Mouse (Mus musculus) liver, embryonic 14.5 days (tissue): ENCODE results near the gene Dok1. TPM values are rescaled to one million over a fixed set of nuclear protein-coding genes. Genes with fewer than 3 reads are reported as not detected.

Experiments used
- ATAC-seq: fragments of 200-750 bp; cut with Nextera tagmentation; 2 replicates; pipeline ENCODE4 v1.8.0; 2017; ENCODE audit warnings: moderate number of reproducible peaks, mild to moderate bottlenecking, moderate library complexity; ENCODE audit not compliant: insufficient read depth
- DNase-seq, 3 experiments: peaks; one replicate each; pipeline ENCODE4 v3.0.0-alpha.2; 2012 to 2013; ENCODE audit warnings: low read depth in 3 of 3, low spot score in 3 of 3
- H3K27ac ChIP-seq: fragments of 300-500 bp; sonication (generic); 2 replicates; pipeline ENCODE4 v1.5.1; 2014; ENCODE audit warnings: moderate library complexity, mild to moderate bottlenecking, control low read depth, inconsistent platforms
- H3K27me3 ChIP-seq: fragments of 300-500 bp; sonication (generic); 2 replicates; pipeline ENCODE4 v1.6.1; 2014; ENCODE audit warnings: mild to moderate bottlenecking, low read length, moderate library complexity; ENCODE audit not compliant: control insufficient read depth, insufficient read depth
- H3K36me3 ChIP-seq: fragments of 300-500 bp; sonication (generic); replicated peaks from 2 replicates; pipeline ENCODE4 v1.6.1; 2014; ENCODE audit warnings: low read depth; ENCODE audit not compliant: control insufficient read depth, insufficient read depth
- H3K4me1 ChIP-seq, 2 experiments: fragments of 200-500 bp in 1 of 2; fragments of 300-500 bp in 1 of 2; sonication (generic) in 1 of 2; replicated peaks; 2 replicates each; pipeline ENCODE4 v1.6.1; 2012 to 2014; ENCODE audit warnings: antibody characterized with exemption in 1 of 2, inconsistent platforms in 1 of 2, low read length in 1 of 2; ENCODE audit not compliant: control insufficient read depth in 2 of 2, insufficient read depth in 2 of 2
- H3K4me2 ChIP-seq: fragments of 300-500 bp; sonication (generic); 2 replicates; pipeline ENCODE4 v1.6.1; 2014; ENCODE audit warnings: low read depth, mild to moderate bottlenecking, control low read depth, moderate library complexity
- H3K4me3 ChIP-seq, 2 experiments: fragments of 200-500 bp in 1 of 2; fragments of 300-500 bp in 1 of 2; sonication (generic) in 1 of 2; 2 replicates each; pipeline ENCODE4 v1.5.1; 2012 to 2014; ENCODE audit warnings: low read depth in 2 of 2, low read length in 2 of 2, mild to moderate bottlenecking in 2 of 2, control low read depth in 1 of 2, inconsistent platforms in 1 of 2, moderate library complexity in 1 of 2; ENCODE audit not compliant: insufficient read depth in 1 of 2
- H3K9ac ChIP-seq: fragments of 300-500 bp; sonication (generic); replicated peaks from 2 replicates; pipeline ENCODE4 v1.6.1; 2014; ENCODE audit warnings: mild to moderate bottlenecking, control low read depth, moderate library complexity
- H3K9me3 ChIP-seq: fragments of 300-500 bp; sonication (generic); 2 replicates; pipeline ENCODE4 v1.6.1; 2016; ENCODE audit warnings: low read length, mixed read lengths; ENCODE audit not compliant: control insufficient read depth
- CTCF ChIP-seq: IDR thresholded peaks from 2 replicates; pipeline ENCODE4 v1.5.1; 2016; ENCODE audit warnings: antibody characterized with exemption, low read depth, control low read depth
- EP300 ChIP-seq: IDR thresholded peaks from 2 replicates; pipeline ENCODE4 v1.6.1; 2016; ENCODE audit warnings: antibody characterized with exemption, low read depth
- WGBS: fragments of 180-500 bp; shearing (Covaris S2); extraction: QIAGEN DNeasy Blood & Tissue Kit; methylation state at CpG from one replicate; pipeline ENCODE4 v1.1.7; 2014; ENCODE audit not compliant: insufficient replicate concordance; 5-methylcytosine and 5-hydroxymethylcytosine counted together
- polyA plus RNA-seq, 2 experiments: library from polyadenylated mRNA; depleted of rRNA in 1 of 2; stranded (reverse) in 1 of 2; unstranded in 1 of 2; fragments of >200 nt; fragmentation: Nextera tagmentation in 1 of 2; extraction: Ambion mirVana in 1 of 2; gene quantifications; 2 replicates each; pipeline versions ENCODE4 v1.2.1 to v1.2.3; 2012 to 2014

Gene Dok1
- polyA plus RNA-seq (2012; rRNA removed) (13.9 and 14.9 TPM in 2 replicates), polyA plus RNA-seq (2014; fragmentation: Nextera tagmentation; extraction: Ambion mirVana) (12.7 and 15.7 TPM in 2 replicates)

DNA sequence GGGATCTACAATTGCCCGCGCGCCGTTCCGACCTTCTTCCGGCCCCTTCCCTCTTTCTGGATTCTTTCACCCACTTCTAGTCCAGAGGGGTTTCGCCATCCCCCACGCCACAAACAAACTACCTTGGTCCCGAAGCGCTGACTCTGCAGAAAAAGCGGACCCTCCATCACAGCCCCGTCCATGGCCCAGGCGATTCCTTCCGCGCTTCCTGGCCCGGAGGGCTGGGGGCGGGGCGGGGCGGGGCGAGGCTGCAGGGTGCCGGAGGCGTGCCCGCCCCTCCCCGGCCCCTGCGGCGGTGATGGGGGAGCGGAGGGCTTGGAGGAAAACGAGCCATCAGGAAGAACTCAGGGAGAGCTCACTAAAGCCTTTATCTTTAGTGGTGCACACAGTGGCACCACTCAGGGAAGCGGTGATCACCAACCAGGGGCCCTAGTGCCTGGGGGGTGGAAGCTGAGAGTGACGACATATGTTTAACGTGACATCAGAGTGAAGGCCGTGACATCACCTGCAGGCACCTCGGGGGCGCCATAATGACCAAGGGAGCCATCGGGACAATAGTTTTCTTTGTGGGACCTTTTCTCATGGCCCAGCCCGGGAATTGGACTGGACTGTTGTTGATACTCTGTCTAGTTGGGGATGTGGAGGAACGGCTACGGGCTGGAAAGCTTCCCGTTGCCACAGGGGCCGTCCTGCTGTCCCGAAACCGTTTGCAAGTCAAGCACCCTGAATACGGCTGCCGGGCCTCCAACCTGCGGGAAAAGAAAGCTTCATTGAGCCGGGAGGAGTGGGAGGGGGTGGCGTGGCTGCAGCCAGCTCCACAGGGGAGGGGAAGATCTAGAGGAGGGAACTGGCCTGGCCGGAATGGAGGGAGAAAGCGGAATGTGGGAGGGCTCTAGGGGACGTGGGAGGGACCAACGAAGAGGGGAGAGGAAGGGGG is at the start of gene Dok1, which contains the start of gene Loxl3:
Gene Dok1, minus strand, starts transcription at position 223 of the 937 bp plus-strand sequence.
Gene Loxl3, plus strand, starts transcription at position 925 of the 937 bp plus-strand sequence.
- no peaks in the 10 kb centered on the region for H3K9me3 ChIP-seq
- H3K27ac ChIP-seq, result peak within 1 kb of the TSS; percentile 85
- peaks cover 18 to 19% of the 10 kb centered on the region in 2 experiments for H3K4me1 ChIP-seq
- H3K9ac ChIP-seq, result peak within 1 kb of the TSS; percentile 96
- peak; percentile 90 for ATAC-seq
- peak within 1 kb of the TSS; percentile 94 for H3K4me2 ChIP-seq
- no peaks in the 10 kb centered on the region; the same call in 1 of the 2 replicates for H3K27me3 ChIP-seq
- peak in 2 of 3 experiments; percentile 49 to 51 for DNase-seq
- H3K36me3 ChIP-seq, result peaks cover 17% of the 10 kb centered on the region
- 2% methylated on average over 51 of the region's 51 CpGs for WGBS
- peak within 1 kb of the TSS; percentile 82 to 95 for H3K4me3 ChIP-seq
- TF ChIP-seq EP300 (no peak), CTCF (no peak)

DNA sequence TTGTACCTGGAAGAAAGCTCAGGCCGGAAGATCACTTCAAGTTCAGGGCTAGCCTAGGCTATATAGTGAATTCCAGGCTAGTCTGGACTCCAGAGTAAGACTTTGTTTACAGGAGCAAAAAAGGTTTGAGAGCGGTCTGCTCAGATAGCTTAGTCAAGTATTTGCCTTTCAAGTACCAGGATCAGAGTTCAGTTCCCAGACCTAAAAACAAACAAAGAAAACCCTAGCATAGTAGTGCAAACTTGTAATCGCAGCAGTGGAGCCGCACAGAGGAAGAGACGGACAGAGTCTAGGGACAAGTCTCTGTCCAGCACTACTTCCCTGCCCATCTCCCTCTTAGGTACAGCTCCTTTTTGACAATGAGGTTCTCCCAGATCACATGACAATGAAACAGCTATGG is 46.9 kb upstream of the Dok1 start:
- H3K27ac ChIP-seq, result no peak overlapping the region
- ATAC-seq, result no peak
- TF ChIP-seq EP300 (no peak), CTCF (no peak)
- H3K36me3 ChIP-seq, result peaks cover 6% of the 10 kb centered on the region
- no peaks in the 10 kb centered on the region for H3K9me3 ChIP-seq
- 81% methylated on average over 5 of the region's 5 CpGs for WGBS
- no peak for DNase-seq
- H3K9ac ChIP-seq, result no peak overlapping the region; the same call in 1 of the 2 replicates
- H3K27me3 ChIP-seq, result peaks cover 33% of the 10 kb centered on the region
- peak overlapping the region; percentile 8; the same call in 1 of the 2 replicates for H3K4me2 ChIP-seq
- H3K4me1 ChIP-seq, result peaks cover 8% of the 10 kb centered on the region in 2 experiments
- no peak overlapping the region for H3K4me3 ChIP-seq

DNA sequence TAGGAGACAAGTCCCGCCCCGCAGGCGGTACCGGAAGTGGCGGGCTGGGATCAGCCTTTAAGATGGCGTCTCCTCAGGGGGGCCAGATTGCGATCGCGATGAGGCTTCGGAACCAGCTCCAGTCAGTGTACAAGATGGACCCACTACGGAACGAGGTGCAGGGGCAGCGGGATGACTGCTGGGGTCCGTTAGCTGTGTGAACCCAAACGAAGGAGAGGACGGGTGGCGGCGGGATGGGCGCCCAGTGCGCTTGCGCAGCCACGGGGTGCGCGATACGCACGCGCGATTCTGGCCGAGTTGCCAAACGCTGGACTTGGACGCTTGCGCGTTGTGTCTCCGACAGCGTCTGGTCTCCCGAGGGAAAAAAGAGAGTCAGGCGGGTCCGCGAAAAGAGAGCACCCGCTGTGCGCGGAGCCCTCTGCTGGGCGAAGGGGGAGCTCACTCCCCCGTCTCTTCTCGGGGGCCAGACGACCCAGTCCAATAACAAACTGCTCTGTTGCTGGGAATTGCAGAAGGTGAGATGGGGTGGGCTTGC is 45.1 kb upstream of the Dok1 start:
- peaks cover 6% of the 10 kb centered on the region for H3K36me3 ChIP-seq
- peak overlapping the region; percentile 84 for H3K27ac ChIP-seq
- under 1% methylated on average over 46 of the region's 46 CpGs for WGBS
- peaks cover 8% of the 10 kb centered on the region in 2 experiments for H3K4me1 ChIP-seq
- H3K9me3 ChIP-seq, result no peaks in the 10 kb centered on the region
- TF ChIP-seq EP300 (no peak), CTCF (peak; percentile 72)
- DNase-seq (peak; percentile 95), ATAC-seq (peak; percentile 91)
- H3K4me2 ChIP-seq, result peak overlapping the region; percentile 84
- peaks cover 32% of the 10 kb centered on the region for H3K27me3 ChIP-seq
- peak overlapping the region; percentile 92 to 96 for H3K4me3 ChIP-seq
- peak overlapping the region; percentile 92 for H3K9ac ChIP-seq

DNA sequence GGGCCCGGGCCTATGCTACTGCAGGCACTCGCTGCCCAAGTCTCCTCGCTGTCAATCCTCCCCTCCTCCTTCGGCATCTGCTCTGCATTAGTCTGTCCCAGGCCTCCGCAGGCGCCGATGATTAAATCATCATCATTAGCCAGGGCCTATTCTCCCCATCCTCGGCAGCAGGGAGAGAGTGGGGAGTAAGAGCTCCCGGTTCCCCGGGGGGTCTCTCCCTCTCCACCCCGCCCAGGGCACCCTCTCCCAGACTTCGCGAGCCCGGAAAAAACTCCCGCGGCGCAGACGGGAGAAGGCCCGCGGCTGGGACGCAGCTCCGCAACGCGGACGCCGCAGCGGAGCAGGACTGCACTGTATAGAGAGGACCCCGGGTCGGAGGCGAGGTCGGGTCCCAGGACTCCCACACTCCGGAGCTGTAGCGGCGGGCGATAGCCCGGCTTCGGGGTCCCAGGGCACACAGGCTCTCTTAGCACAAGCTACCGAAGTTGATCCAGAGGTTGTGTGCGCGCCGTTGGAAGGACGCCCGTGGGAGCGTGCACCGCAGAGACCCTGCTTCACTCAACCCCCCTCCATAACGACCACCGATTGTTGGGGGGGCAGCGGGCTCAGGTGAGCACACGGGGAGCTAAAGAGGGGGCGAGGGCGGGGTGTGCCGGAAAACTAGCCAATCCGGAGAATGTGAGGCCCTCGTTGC is 44.5 kb upstream of the Dok1 start, which contains the start of gene Pcgf1:
Gene Pcgf1, plus strand, starts transcription at position 240 of the 694 bp plus-strand sequence.
- DNase-seq, result no peak
- under 1% methylated on average over 54 of the region's 54 CpGs for WGBS
- H3K27me3 ChIP-seq, result peaks cover 35% of the 10 kb centered on the region

More for the DNA sequence above, 44.5 kb upstream of the Dok1 start, which contains the start of gene Pcgf1:
- Histone ChIP-seq H3K36me3 (peaks cover 6% of the 10 kb centered on the region), H3K4me2 (peak within 1 kb of the TSS; percentile 84), H3K27ac (peak within 1 kb of the TSS; percentile 84), H3K4me1 (peaks cover 8% of the 10 kb centered on the region in 2 experiments), H3K9ac (peak within 1 kb of the TSS; percentile 92), H3K4me3 (peak within 1 kb of the TSS; percentile 92 to 96), H3K9me3 (no peaks in the 10 kb centered on the region)
- peak; percentile 27 for ATAC-seq
- TF ChIP-seq CTCF, result no peak
- no peak for TF ChIP-seq EP300
